Mouse (Mus musculus) limb, embryonic 11.5 days (tissue): ENCODE results near the gene Nubp1. TPM values are rescaled to one million over a fixed set of nuclear protein-coding genes. Genes with fewer than 3 reads are reported as not detected.

Experiments
- ATAC-seq: fragments of 200-750 bp; cut with Nextera tagmentation; 2 replicates; pipeline ENCODE4 v1.8.0; 2017; ENCODE audit warnings: low read depth; ENCODE audit not compliant: insufficient number of reproducible peaks, low FRiP score, low TSS enrichment
- DNase-seq: peaks from one replicate; pipeline ENCODE4 v3.0.0-alpha.2; 2015; ENCODE audit warnings: low spot score
- H3K27ac ChIP-seq: fragments of 300-500 bp; sonication (generic); replicated peaks from 2 replicates; pipeline ENCODE4 v1.5.1; 2014; ENCODE audit warnings: low read depth, mild to moderate bottlenecking, low read length
- H3K27me3 ChIP-seq: fragments of 300-500 bp; sonication (generic); 2 replicates; pipeline ENCODE4 v1.6.1; 2014; ENCODE audit warnings: mild to moderate bottlenecking, low read length, mixed read lengths; ENCODE audit not compliant: control insufficient read depth, insufficient read depth
- H3K36me3 ChIP-seq: fragments of 300-500 bp; sonication (generic); 2 replicates; pipeline ENCODE4 v1.6.1; 2014; ENCODE audit warnings: mild to moderate bottlenecking, low read length, moderate library complexity, mixed read lengths; ENCODE audit not compliant: control insufficient read depth, insufficient read depth
- H3K4me1 ChIP-seq: fragments of 300-500 bp; sonication (generic); 2 replicates; pipeline ENCODE4 v1.6.1; 2014; ENCODE audit warnings: low read length, mixed read lengths; ENCODE audit not compliant: control insufficient read depth, insufficient read depth
- H3K4me2 ChIP-seq: fragments of 300-500 bp; sonication (generic); 2 replicates; pipeline ENCODE4 v1.6.1; 2014; ENCODE audit warnings: low read depth, mild to moderate bottlenecking, moderate library complexity; ENCODE audit not compliant: severe bottlenecking
- H3K4me3 ChIP-seq: fragments of 300-500 bp; sonication (generic); 2 replicates; pipeline ENCODE4 v1.5.1; 2014; ENCODE audit warnings: low read depth, low read length
- H3K9ac ChIP-seq: fragments of 300-500 bp; sonication (generic); 2 replicates; pipeline ENCODE4 v1.6.1; 2014; ENCODE audit warnings: mild to moderate bottlenecking, low read length
- H3K9me3 ChIP-seq: fragments of 300-500 bp; sonication (generic); 2 replicates; pipeline ENCODE4 v1.6.1; 2016; ENCODE audit warnings: low read length; ENCODE audit not compliant: control insufficient read depth
- WGBS: fragments of 180-500 bp; shearing (Covaris S2); extraction: QIAGEN DNeasy Blood & Tissue Kit; methylation state at CpG from one replicate; pipeline ENCODE4 v1.1.7; 2014; 5-methylcytosine and 5-hydroxymethylcytosine counted together
- polyA plus RNA-seq: library from polyadenylated mRNA; unstranded; fragments of >200 nt; fragmentation: Nextera tagmentation; extraction: Ambion mirVana; gene quantifications from 2 replicates; pipeline ENCODE4 v1.2.1, GENCODE M21; 2014

Gene Nubp1
- polyA plus RNA-seq, 1 experiment from 2014 or later, result 89.4 TPM

DNA sequence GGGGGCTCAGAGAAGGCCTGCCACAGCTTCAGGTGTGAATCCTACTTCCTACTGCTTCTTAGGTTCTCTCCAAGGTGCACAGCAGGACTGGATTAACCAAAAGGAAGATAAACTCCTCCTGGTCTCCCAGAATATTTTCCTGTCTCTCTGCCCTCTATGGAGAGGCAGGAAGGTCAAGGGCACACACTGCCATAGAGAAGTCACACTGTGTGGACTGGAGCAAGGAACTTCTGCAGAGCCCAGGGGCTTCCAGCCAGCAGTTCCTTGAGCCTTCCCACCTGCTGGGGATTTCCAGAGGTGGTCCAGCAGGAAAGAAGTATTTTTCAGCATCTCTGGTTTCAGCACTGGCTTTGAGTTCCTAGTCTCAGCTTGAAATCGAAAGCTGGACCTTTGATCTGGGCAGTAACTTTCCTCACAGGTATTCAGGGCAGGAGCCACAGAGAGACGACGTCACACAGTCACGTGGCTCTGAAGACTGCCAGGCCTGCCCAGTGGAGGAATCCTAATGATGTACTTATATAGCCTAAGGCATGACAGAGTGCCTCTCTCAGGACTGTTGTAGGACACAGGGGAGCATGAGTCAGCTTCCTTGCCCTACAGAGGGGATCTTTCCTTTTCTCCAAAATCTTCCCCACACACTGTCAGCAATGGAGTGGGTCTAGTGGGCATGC lies 53.4 kb downstream of the Nubp1 start:
- no peak overlapping the region for H3K4me2 ChIP-seq

DNA sequence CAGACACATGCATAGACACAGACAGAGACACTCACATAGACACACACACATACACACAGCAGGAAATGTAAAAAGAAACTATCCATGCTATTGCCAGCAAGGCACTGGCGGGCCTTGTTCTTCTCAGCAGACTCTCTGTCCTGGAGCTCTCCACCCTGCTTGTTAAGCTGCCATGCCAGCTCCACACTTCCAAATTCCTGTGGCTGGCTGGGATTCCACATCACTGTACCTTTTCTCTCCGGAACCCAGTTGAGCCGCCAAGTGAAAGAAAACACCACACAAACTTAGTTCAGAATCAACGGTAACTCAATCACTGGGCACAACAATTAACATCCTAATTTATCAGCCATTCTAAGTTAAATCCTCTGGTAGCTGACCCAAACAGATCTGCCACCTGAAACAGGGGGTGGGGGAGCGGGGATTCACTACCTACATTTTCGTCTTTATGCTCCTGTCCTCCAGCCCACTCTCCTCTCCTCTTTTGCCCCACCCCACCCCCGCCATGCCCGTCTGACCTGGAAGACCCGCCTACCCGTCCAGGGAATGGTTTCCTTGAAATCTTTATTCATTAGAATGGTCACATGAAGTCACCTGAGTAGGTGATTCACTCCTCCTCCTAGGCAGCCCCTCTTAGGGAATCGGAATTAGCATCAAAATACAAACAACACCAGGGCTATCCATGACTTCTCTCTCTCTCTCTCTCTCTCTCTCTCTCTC lies 55.8 kb downstream of the Nubp1 start:
- DNase-seq (no peak), ATAC-seq (no peak)
- Histone ChIP-seq H3K36me3 (no peaks in the 10 kb centered on the region), H3K4me3 (no peak overlapping the region), H3K4me2 (no peak overlapping the region), H3K4me1 (peaks cover 5% of the 10 kb centered on the region; the same call in 1 of the 2 replicates), H3K27ac (no peak overlapping the region), H3K27me3 (no peaks in the 10 kb centered on the region), H3K9ac (no peak overlapping the region), H3K9me3 (no peaks in the 10 kb centered on the region)
- WGBS, result 35% methylated on average over 11 of the region's 11 CpGs

More for the DNA sequence above, 53.4 kb downstream of the Nubp1 start:
- 11% methylated on average over 4 of the region's 4 CpGs for whole genome bisulfite sequencing
- no peak for ATAC-seq
- no peak overlapping the region for H3K27ac ChIP-seq
- no peaks in the 10 kb centered on the region for H3K27me3 ChIP-seq
- no peak overlapping the region for H3K9ac ChIP-seq
- H3K4me3 ChIP-seq, result no peak overlapping the region
- DNase-seq, result no peak
- H3K9me3 ChIP-seq, result no peaks in the 10 kb centered on the region
- peaks cover 5% of the 10 kb centered on the region; the same call in 1 of the 2 replicates for H3K4me1 ChIP-seq
- H3K36me3 ChIP-seq, result no peaks in the 10 kb centered on the region

DNA sequence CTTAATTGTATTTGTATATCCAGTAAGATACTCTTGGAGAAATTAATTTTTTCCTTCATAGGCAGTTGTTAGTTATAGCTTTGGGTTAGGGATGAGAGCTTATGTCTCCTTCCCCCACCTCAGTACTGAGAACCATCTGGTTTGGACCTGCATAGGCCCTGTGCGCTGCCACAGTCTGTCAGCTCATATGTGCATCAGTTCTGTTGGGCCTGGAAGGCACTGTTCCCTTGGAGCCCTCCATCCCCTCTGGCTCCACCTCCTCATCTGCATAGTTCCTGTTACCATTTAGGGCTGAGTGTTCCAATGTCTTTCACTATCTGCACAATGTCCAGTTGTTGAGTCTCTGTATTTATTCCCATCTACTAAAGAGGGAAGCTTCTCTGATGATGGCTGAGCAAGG lies 56.5 kb downstream of the Nubp1 start:
- no peaks in the 10 kb centered on the region for H3K36me3 ChIP-seq
- no peak overlapping the region for H3K27ac ChIP-seq
- H3K27me3 ChIP-seq, result no peaks in the 10 kb centered on the region
- peaks cover 5% of the 10 kb centered on the region; the same call in 1 of the 2 replicates for H3K4me1 ChIP-seq
- ATAC-seq (no peak), DNase-seq (no peak)
- no peak overlapping the region for H3K9ac ChIP-seq
- no peaks in the 10 kb centered on the region for H3K9me3 ChIP-seq
- no peak overlapping the region for H3K4me3 ChIP-seq
- H3K4me2 ChIP-seq, result no peak overlapping the region
- WGBS, result 85% methylated on average over 1 of the region's 1 CpGs

DNA sequence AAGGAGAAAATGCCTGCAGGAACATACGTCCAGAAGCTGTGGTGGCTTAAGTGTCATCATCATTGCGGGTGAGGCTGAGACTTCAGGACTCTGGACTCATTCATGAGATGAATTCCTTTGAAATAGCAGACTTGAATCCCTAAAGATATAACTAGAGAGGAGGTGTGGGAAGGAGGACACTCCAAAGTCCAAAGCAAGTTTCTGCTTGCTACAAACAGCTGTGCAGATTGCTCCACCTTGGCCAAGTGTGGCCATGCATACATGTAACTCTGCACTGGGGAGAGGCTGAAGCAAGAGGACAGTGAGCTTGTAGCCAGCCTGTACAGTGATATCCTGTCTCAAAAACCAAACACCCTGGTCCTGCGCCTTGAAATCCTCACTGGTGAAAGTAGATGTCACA lies 60.2 kb downstream of the Nubp1 start:
- H3K4me2 ChIP-seq, result no peak overlapping the region
- H3K36me3 ChIP-seq, result no peaks in the 10 kb centered on the region
- 89% methylated on average over 3 of the region's 3 CpGs for whole genome bisulfite sequencing
- H3K4me1 ChIP-seq, result no peaks in the 10 kb centered on the region
- H3K27me3 ChIP-seq, result no peaks in the 10 kb centered on the region
- no peaks in the 10 kb centered on the region for H3K9me3 ChIP-seq
- no peak overlapping the region for H3K9ac ChIP-seq
- ATAC-seq (no peak), DNase-seq (no peak)
- no peak overlapping the region for H3K27ac ChIP-seq
- no peak overlapping the region for H3K4me3 ChIP-seq

Other genes starting within 250 kb of the Nubp1 start
- 0.32 and 0.74 TPM in 2 replicates for gene Rpl39l, start 241.7 kb upstream of the Nubp1 start, polyA plus RNA-seq
- gene Atf7ip2, start 219.2 kb upstream of the Nubp1 start, polyA plus RNA-seq, result 3.1 and 3.3 TPM in 2 replicates
- gene Emp2, start 98.0 kb upstream of the Nubp1 start, polyA plus RNA-seq, result 5.8 and 8.4 TPM in 2 replicates
- gene Tekt5, start 16.5 kb upstream of the Nubp1 start, polyA plus RNA-seq, result 0.10 TPM in 1 of 2 replicates, not detected in the other
- 18.5 and 19.4 TPM in 2 replicates for gene Tvp23a, start 35.4 kb downstream of the Nubp1 start, polyA plus RNA-seq
- 0.16 and 0.17 TPM in 2 replicates for gene Ciita, start 68.1 kb downstream of the Nubp1 start, polyA plus RNA-seq
- 30.6 and 31.6 TPM in 2 replicates for gene Dexi, start 131.1 kb downstream of the Nubp1 start, polyA plus RNA-seq
- gene Clec16a, start 133.4 kb downstream of the Nubp1 start, polyA plus RNA-seq, result 32.3 and 35.2 TPM in 2 replicates